Mouse (Mus musculus): ENCODE measurements around the gene Majin.

GRCm38 (mm10) chr19:6139701-6140100 lies 44.5 kb upstream of the Majin start:
- TF ChIP-seq POLR2A (IDR thresholded peaks at IDR 0.05; ENCODE audit: borderline replicate concordance, low read depth, low read length) (no peak), CTCF (IDR thresholded peaks at IDR 0.05; ENCODE audit: low read depth, low read length) (no peak)
